Mouse (Mus musculus): ENCODE measurements at regions not wholly inside any gene's neighbourhood (a gene's known extent, or its start where the extent isn't known, plus 50 kb on each side); places are given as distances from the start of the nearest gene placed in this dataset.

GRCm38 (mm10) chr7:68667215-68667614 lies 81.8 kb downstream of the Arrdc4 start:
- TF ChIP-seq POLR2A (IDR thresholded peaks at IDR 0.05; ENCODE audit: low read depth, low read length) (no peak), CTCF (IDR thresholded peaks at IDR 0.05; ENCODE audit: borderline replicate concordance, insufficient read depth, low read length) (no peak)
